Mouse (Mus musculus): ENCODE measurements around the gene Inhbc.

DNA sequence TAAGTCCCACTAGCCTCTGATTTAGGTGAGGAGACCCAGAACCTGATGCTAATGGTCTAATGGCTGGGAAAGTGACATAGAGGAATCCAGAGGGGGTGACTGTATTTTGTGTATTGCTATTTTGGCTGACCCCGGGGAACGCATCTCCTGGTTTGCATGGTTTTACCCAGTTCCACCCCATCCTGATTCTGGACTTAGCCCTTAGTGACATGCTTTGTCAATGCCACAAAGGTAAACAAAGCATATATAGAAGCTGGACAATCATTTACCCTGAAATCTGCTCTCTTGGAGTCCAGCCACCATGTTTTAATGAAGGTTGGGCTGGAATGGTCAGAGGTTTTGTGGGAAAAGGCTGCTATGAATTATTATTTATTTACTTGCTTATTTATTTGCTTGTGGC is 2.0 kb downstream of the Inhbc start:
- TF ChIP-seq CTCF (IDR thresholded peaks at IDR 0.05; ENCODE audit: control insufficient read depth, insufficient read depth, insufficient read length) (no peak), USF1 (IDR thresholded peaks at IDR 0.05; ENCODE audit: low read depth) (no peak), MYOG (IDR thresholded peaks at IDR 0.05; ENCODE audit: control insufficient read depth, extremely low read depth, insufficient read length) (no peak), MAX (IDR thresholded peaks at IDR 0.05) (no peak), MYOD1 (IDR thresholded peaks at IDR 0.05; ENCODE audit: control insufficient read depth, insufficient read length, low read depth) (no peak)
